Mouse (Mus musculus): ENCODE measurements around the gene Syngr1. TPM values are rescaled to one million over a fixed set of nuclear protein-coding genes. Genes with fewer than 3 reads are reported as not detected.
A peak's percentile ranks its signal among the peaks of the same experiment; 100 is the strongest.

The Syngr1 gene
- polyA plus RNA-seq, 1 experiment from 2014 or later, result 21.5 TPM

Small RNA genes lying within 50 kb of the gene (microRNA-seq; reads per million reads assigned to microRNA genes)
- 18.0 reads per million, percentile 29 among the genes with 10 or more reads in this experiment for gene Snord43

Other genes with a start within 250 kb of the Syngr1 start
- 5.8 and 6.6 TPM in 2 replicates for gene Apobec3, start 199.7 kb upstream of the Syngr1 start, polyA plus RNA-seq (2015; fragmentation: Nextera tagmentation; extraction: Ambion mirVana)
- gene Cbx7, start 120.2 kb upstream of the Syngr1 start, polyA plus RNA-seq (2015; fragmentation: Nextera tagmentation; extraction: Ambion mirVana), result 2.5 and 2.9 TPM in 2 replicates
- gene Pdgfb, start 76.4 kb upstream of the Syngr1 start, polyA plus RNA-seq (2015; fragmentation: Nextera tagmentation; extraction: Ambion mirVana), result 1.9 and 2.1 TPM in 2 replicates
- 733 and 735 TPM in 2 replicates for gene Rpl3, start 534 bp downstream of the Syngr1 start, polyA plus RNA-seq (2015; fragmentation: Nextera tagmentation; extraction: Ambion mirVana)
- gene Tab1, start 41.8 kb downstream of the Syngr1 start, polyA plus RNA-seq (2015; fragmentation: Nextera tagmentation; extraction: Ambion mirVana), result 36.6 and 42.4 TPM in 2 replicates
- 7.3 and 7.8 TPM in 2 replicates for gene Mgat3, start 82.4 kb downstream of the Syngr1 start, polyA plus RNA-seq (2015; fragmentation: Nextera tagmentation; extraction: Ambion mirVana)
- gene Mief1, start 142.7 kb downstream of the Syngr1 start, polyA plus RNA-seq (2015; fragmentation: Nextera tagmentation; extraction: Ambion mirVana), result 39.6 and 40.3 TPM in 2 replicates
- gene AC140267.1, start 144.5 kb downstream of the Syngr1 start, polyA plus RNA-seq (2015; fragmentation: Nextera tagmentation; extraction: Ambion mirVana), result 2.7 TPM in 1 of 2 replicates, not detected in the other
- gene Atf4, start 163.8 kb downstream of the Syngr1 start, polyA plus RNA-seq (2015; fragmentation: Nextera tagmentation; extraction: Ambion mirVana), result 129 and 138 TPM in 2 replicates
- gene Rps19bp1, start 173.0 kb downstream of the Syngr1 start, polyA plus RNA-seq (2015; fragmentation: Nextera tagmentation; extraction: Ambion mirVana), result 62.0 and 63.8 TPM in 2 replicates
- gene Cacna1i, start 195.9 kb downstream of the Syngr1 start, polyA plus RNA-seq (2015; fragmentation: Nextera tagmentation; extraction: Ambion mirVana), result 0.25 and 0.39 TPM in 2 replicates